Mouse (Mus musculus): ENCODE results near the gene Dnah7b. TPM values are rescaled to one million over a fixed set of nuclear protein-coding genes. Genes with fewer than 3 reads are reported as not detected.
"Not testable (repeated sequence)": the region's sequence is repeated elsewhere in the genome, so short reads cannot be mapped to it uniquely, and the experiment has no call there.

Dnah7b gene
- total and polyA plus RNA-seq, 2 experiments from 2014 or later, result 2.0 to 3.9 TPM

- H3K36me3 ChIP-seq (ENCODE audit: insufficient read depth, low read length), result no peaks in the 10 kb centered on the region
- no peak for DNase-seq (ENCODE audit: low spot score)
- H3K4me2 ChIP-seq (ENCODE audit: low read depth, low read length), result no peak overlapping the region
- no peak overlapping the region for H3K9ac ChIP-seq (replicated peaks; ENCODE audit: low read length)
- H3K4me3 ChIP-seq (ENCODE audit: low read length), result no peak overlapping the region
- H3K4me1 ChIP-seq (ENCODE audit: insufficient read depth, low read length), result no peaks in the 10 kb centered on the region
- WGBS, result 82% methylated on average over 6 of the region's 6 CpGs
- TF ChIP-seq CTCF (IDR thresholded peaks at IDR 0.05; ENCODE audit: low read depth), result no peak
- H3K9me3 ChIP-seq (ENCODE audit: low read length), result no peaks in the 10 kb centered on the region
- no peaks in the 10 kb centered on the region for H3K27me3 ChIP-seq (ENCODE audit: insufficient read depth, low read length)
- H3K27ac ChIP-seq, result no peak overlapping the region
- ATAC-seq, result no peak
These were observed 342.4 kb downstream of the Dnah7b start for GRCm38 (mm10) chr1:46408324-46409115.

- not testable (repeated sequence) for ATAC-seq; DNase-seq (ENCODE audit: low spot score); H3K36me3 ChIP-seq (ENCODE audit: insufficient read depth, low read length); H3K4me1 ChIP-seq (ENCODE audit: insufficient read depth, low read length); H3K4me3 ChIP-seq (ENCODE audit: low read length); H3K27me3 ChIP-seq (ENCODE audit: insufficient read depth, low read length); H3K27ac ChIP-seq; H3K9ac ChIP-seq (replicated peaks; ENCODE audit: low read length); H3K9me3 ChIP-seq (ENCODE audit: low read length); H3K4me2 ChIP-seq (ENCODE audit: low read depth, low read length)
- WGBS, result 88% methylated on average over 7 of the region's 7 CpGs
These were observed 348.7 kb downstream of the Dnah7b start for GRCm38 (mm10) chr1:46414798-46415197.

GRCm38 (mm10) chr1:46416946-46417345 lies 350.8 kb downstream of the Dnah7b start:
- H3K9me3 ChIP-seq (ENCODE audit: low read length); H3K36me3 ChIP-seq (ENCODE audit: insufficient read depth, low read length); H3K4me3 ChIP-seq (ENCODE audit: low read length); H3K27ac ChIP-seq; H3K9ac ChIP-seq (replicated peaks; ENCODE audit: low read length); H3K4me1 ChIP-seq (ENCODE audit: insufficient read depth, low read length); H3K4me2 ChIP-seq (ENCODE audit: low read depth, low read length); ATAC-seq; H3K27me3 ChIP-seq (ENCODE audit: insufficient read depth, low read length): not testable (repeated sequence)
- peak; percentile 59 for TF ChIP-seq CTCF (IDR thresholded peaks at IDR 0.05; ENCODE audit: low read depth)
- DNase-seq (ENCODE audit: low spot score), result peak; percentile 66
- WGBS, result 25% methylated on average over 3 of the region's 3 CpGs

GRCm38 (mm10) chr1:46418966-46419365 lies 352.9 kb downstream of the Dnah7b start:
- not testable (repeated sequence) for DNase-seq (ENCODE audit: low spot score); H3K27me3 ChIP-seq (ENCODE audit: insufficient read depth, low read length); H3K36me3 ChIP-seq (ENCODE audit: insufficient read depth, low read length); H3K27ac ChIP-seq; H3K4me3 ChIP-seq (ENCODE audit: low read length); H3K9me3 ChIP-seq (ENCODE audit: low read length); H3K4me1 ChIP-seq (ENCODE audit: insufficient read depth, low read length); H3K4me2 ChIP-seq (ENCODE audit: low read depth, low read length); H3K9ac ChIP-seq (replicated peaks; ENCODE audit: low read length)
- peak; percentile 64 for ATAC-seq
- 24% methylated on average over 3 of the region's 4 CpGs for WGBS

Other genes with a start within 250 kb of the Dnah7b start
- not detected in 2 replicates for gene Gm5269, start 176.0 kb upstream of the Dnah7b start, total RNA-seq (2014; rRNA removed)
- gene Gm5269, start 176.0 kb upstream of the Dnah7b start, polyA plus RNA-seq (2015; fragmentation: Nextera tagmentation; extraction: Ambion mirVana), result not detected in 2 replicates
- gene Slc40a1, start 139.8 kb upstream of the Dnah7b start, total RNA-seq (2014; rRNA removed), result 14.4 and 15.7 TPM in 2 replicates
- gene Slc40a1, start 139.8 kb upstream of the Dnah7b start, polyA plus RNA-seq (2015; fragmentation: Nextera tagmentation; extraction: Ambion mirVana), result 26.6 and 30.1 TPM in 2 replicates

Measured in hindbrain, postnatal 0 days (tissue).